Mouse (Mus musculus) thymus, adult 18-20 months (tissue): ENCODE measurements around the gene Hoxb5.

Experiments used
- DNase-seq, 2 experiments: peaks; one replicate each; pipeline ENCODE4 v3.0.0; 2022; ENCODE audit warnings: mixed read lengths in 2 of 2

Hoxb5 gene

DNA sequence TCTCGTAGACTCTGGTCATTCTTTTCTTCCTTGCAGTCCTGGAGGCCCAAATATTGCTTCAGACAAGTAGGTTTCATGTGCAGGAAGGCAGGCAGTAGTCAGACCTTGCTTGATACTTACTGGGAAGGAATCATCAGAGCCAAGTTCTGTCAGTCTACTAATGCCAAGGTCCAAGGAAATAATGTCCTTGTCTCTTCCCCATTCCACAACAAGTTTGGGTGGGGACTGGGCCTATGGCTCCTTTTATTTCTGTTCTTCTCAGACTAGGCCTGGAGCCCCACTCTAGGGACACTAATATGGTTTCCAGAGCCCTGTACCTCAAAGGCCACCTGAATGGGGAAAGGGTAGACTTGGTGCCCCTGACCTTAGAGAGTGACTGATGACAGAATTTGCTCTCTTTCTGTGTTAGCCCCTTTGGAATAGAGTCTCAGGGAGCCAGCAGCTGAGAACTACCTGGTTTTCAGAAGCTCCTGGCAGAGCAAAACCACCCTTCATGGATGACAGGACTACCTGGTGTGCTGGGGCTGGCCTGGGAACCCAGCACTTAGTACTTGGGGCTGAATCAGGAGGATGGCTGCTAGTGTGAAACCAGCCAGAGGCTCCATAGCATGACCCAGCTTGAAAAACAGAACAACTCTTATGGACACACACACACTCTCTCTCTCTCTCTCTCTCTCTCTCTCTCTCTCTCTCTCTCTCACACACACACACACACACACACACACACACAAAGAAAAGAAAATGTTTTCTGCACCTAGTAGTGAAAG, 14.5 kb upstream of the Hoxb5 start:
- no peak for DNase-seq

DNA sequence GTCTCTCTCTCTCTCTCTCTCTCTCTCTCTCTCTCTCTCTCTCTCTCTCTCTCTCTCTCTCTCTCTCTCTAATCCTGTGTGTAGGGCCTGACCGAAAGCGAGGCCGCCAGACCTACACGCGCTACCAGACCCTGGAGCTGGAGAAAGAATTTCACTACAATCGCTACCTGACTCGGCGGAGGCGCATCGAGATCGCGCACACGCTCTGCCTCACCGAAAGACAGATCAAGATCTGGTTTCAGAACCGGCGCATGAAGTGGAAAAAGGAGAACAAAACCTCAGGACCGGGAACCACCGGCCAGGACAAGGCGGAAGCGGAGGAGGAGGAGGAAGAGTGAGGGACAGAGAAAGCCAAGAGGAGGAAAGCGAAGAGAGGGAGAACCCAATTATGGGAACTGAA, 13.8 kb upstream of the Hoxb5 start:
- no peak for DNase-seq

DNA sequence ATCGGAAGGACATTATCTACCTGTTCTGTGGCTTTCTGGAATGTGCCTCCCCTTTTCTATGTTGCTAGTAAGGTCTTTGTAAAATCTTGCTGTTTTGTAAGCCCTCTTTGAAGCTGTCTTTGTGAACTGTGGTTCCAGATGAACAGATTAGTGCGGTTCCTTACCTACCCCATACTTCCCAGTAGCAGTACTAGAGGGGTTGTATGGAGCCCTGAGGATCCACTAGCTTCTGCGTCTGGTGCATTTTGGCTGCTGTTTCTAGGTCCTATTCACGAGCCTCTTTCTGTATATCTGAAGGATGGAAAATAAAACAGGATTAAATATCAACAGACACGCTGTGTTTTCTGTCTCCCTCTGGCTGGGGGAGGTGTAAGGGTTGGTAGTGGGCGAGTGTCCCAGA, 13.3 kb upstream of the Hoxb5 start:
- no peak for DNase-seq

DNA sequence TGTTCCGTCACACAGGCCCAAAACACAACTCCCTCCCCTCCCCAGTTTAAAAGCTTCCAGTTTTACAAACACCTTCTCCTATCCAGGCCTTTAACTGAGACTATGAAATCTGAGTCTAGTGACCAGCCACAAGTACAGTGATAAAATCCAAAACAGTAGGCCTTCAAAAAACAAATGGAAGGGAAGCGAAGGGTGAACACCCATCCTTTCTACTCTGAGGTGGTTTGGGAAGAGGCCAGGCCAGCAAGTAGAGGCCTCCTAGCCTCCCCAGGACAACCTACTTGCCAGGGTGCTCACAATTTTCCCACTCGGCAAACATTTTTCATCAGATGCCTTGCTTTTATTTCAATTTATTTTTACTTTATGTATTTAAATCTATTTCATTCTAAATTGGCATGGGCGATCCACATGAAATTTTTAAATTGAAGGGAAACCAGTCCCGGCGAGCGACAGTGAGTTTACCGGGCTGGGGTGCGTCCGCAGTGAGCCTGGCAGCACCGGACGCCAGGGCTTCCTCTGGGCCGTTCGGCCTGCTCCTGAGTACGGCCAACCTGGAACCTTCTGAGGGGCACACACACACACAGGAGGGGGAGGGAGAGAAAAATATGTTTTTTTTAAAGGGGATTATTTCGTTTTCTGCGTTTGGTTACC, 12.3 kb upstream of the Hoxb5 start:
- no peak for DNase-seq

DNA sequence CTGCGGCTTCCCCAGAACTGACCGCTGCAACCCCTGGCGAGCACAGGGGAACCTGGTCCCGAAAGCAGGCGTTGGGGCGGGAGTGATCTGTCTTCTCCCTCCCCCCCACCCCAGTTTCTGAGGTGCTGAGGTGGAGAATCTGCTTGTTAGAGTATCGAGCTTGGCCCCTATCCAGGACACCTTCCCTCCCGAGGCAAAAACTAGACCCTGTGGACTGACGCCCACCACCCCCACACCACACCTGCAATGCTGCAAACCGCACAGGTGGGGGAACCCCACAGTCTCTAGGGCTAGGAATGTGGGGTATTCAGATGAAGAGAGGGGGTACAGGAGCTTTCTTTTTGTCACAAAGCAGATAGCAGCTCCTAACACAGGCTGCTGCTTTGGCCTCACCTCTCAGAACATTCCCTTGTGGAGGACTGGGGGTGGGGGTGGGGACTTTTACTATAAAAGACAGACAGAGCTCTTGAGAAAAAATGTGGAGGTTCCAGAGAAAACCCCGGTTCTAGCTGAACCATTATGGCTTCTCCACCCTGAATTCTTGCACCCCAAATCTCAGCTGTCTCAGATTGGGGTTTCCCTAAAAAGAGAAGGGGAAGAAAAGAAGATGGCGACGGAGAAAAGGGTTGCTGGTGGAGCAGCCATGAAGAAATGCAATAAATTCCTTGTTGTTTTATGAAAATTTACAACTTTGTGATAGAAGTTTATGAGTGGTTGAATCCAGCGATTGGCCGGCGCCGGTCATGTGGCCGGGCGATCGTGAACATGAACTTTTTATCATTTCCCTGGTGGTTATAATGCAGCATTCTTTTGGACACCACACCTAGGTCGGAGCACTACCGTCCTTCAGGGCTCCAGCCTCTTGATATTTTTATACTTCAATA, 11.2 kb upstream of the Hoxb5 start, which contains the start of gene Hoxb6:
Gene Hoxb6 (plus strand): TSS at position 796 of the 884 bp plus-strand sequence.
- no peak for DNase-seq

DNA sequence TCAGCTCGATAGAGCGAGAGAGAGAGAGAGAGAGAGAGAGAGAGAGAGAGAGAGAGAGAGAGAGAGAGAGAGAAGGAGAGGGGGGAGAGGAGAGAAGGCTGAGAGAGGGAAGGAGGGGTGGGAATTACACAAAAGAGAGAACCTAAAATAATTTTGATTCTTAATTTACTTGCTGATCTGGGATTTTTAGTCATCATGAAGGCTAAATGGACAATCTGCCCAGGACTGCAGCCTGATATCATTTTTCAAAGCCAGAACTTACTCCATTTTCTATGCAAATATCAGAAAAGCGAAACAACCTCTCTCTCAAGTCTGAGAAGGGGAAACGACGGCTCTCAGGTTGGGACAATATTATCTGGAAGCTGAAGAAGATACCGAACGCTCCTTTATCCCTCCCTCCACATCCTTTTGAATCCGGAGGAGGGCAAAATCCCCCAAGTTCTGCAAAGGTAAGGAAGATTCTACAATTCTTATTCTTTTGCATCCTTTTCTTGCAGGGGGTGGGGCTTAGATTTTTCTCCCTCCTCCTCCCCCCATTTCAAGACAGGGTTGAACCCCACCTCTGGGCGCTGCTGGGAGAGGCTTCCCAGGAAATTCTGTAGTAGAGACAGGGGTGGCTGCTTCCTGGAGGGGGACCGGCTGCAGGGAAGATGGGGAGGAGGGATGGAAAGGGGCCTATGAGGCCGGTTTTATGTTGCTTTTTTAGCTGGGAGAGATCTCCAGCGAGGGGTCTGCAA, 10.4 kb upstream of the Hoxb5 start:
- no peak for DNase-seq

DNA sequence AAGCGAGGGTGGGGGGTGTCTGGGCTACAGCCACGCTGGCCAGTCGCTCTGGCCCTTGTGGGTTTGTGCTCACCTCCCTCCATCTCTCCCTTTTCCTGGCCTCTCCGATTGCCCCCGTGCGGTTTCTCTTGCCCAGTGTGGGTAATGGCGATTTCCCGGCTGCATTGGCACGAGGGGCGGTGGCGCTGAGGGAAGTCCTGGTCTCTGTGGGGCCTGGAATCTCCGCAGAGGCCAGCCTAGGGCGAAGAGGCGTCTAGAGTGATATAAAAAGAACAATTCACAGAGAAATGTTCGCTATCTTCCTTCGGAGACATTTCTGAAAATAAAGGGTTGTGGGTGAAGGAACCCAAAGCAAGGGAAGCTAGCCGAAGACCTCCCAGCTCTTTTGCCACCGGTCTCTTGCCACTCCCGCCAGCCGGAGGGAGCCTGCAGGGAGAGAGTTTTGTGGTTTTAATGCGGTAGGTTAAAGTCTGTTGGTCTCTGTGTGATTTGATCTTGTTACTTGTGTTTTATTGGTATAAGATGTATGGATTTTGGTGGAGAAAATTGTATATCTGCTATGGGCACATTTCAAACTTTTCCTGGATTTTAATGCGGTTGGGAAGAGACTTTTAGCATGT, 9.7 kb upstream of the Hoxb5 start:
- no peak for DNase-seq

DNA sequence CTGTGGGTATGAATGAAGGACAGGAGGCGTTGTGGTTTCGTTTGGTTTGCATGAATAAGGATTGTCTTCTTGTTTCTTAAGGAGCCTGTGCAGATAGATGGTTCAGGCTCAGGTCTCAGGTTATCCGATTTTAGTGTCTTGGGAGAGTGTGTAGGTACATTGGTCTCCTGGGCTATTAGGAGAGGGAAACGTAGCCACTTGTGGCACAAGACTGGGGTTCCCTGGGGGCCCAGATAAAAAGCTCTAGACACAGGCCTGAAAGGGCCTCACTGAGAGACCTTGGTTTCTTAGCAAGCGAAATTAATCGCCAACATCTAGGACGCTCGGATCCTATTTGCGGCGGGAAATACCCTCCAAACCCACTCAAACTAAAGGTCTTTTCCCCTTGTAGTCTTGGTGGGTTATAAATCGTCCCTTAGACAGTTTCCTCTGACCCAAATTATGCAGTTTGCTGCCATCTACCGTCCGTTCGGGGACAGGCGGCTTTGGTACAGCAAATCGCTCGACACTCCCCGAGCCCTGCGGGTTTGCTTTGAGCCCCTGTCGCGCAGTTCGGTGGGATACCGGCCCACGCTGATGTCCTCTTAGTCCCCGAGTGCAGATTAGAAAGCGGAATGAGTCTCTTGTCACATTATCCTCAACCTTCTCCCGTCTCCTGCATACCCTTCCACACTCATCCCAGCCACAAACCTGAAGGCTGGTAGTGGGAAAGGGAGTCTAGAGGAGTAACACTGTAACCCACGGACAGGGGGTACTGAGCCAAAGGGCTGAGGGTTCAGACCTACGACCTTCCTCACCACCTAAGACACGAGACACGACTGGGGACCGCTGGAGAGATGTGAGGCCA, 8.7 kb upstream of the Hoxb5 start:
- DNase-seq = peak; percentile 33 to 45

DNA sequence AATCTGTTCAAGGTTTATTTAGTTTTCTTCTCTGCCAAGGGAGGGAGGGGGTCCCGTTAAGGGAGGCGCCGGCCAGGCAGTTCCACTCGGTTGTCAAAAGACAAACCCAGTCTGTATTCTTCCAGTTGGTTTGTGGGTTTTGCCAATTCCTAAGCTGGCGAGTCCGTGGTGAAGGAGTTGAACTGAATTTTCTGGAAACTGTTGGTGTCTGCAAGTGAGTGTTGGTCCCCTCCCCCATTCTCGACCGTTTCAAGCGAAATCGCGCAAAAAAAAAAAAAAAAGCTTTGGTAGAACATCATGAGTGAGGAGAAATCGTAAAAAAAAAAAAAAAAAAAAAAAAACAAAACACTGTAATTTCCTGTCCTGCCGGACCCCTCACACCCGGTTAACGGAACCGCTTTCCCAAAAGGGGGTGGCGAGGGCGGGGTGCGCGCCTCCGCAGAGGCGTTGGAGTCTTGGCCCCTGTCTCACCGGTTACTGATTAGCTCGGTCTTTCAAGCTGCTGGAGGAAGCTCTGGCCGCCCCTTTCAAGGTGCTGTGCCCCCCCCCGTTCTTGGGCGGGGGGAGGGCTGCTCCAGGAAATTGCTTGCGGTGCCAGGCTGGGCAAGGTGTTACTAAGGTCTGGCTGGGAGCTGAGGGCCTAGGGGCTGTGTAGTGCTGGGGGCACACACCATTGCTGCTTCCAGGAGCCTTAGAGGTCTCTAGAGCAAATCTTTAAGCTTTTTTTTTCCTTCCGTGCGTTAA, 7.9 kb upstream of the Hoxb5 start:
- no peak for DNase-seq

DNA sequence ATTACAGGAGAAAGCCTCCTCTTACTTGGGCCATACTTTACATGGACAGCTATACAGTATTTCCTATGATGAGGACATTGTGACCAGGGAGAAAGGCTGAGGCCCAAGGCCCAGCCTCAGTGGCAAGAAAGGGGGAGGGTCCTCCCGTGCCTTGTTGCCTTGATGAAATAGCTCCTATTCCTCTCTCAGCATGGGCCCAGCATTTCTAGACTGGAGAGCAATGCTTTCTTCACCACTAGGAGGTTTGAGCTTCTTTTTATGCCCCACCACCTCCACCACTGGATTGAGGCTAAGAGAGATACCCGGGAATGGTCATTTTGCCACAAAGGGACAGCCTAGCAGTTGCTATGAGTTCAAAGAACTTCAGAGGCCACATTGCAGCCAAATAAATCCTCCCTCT, 6.1 kb upstream of the Hoxb5 start:
- DNase-seq = no peak

DNA sequence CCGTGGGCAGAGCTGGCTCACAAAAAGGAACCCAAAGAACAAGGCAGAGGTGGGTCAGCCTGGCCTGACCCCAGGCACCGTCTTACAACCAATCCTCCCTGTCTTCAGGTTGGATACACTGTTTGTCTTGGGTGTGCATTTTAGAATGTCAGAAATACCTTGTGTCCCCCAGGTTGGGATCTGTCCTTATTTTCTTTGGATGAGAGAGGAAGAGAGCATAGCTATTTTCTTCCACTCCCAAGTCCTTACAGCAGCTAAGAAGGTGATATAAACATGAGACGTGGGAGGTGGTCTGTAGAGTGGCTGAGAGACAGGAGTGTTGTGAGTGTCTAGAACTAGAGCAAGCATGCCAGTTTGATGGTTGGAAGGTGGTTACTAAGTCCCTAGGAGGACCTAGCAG, 5.7 kb upstream of the Hoxb5 start:
- no peak for DNase-seq

DNA sequence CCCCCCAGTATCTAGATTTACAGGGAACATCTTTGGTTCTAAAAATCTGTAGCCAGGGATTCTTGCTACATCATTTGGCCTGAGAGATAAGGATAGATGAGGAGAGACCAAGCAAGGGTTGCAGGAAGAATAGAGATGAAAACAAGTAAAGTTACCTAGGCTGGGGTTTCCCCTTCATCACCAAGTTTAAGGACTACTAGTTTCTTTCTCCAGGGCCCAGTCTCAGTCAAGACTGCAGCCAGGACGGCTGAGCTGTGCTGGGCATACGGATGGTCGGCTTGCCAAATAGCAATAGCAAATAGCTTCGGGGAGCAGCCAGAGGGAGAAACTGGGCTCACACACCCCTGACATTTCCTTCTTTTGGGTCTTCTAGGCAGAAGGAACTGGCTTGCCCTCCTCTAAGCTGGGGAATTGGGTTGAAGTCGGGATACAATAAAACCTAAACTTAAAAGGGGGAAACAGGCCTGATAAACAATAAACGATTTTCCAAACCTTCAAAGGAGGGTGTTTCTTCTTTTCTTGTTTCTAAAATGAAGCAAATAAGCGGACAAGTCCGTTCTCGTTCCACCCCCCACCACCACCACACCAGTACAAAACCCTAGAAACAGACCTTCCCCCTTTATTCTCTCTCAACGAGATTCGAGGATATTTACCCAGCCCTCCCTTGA, 5.0 kb upstream of the Hoxb5 start:
- DNase-seq = no peak

DNA sequence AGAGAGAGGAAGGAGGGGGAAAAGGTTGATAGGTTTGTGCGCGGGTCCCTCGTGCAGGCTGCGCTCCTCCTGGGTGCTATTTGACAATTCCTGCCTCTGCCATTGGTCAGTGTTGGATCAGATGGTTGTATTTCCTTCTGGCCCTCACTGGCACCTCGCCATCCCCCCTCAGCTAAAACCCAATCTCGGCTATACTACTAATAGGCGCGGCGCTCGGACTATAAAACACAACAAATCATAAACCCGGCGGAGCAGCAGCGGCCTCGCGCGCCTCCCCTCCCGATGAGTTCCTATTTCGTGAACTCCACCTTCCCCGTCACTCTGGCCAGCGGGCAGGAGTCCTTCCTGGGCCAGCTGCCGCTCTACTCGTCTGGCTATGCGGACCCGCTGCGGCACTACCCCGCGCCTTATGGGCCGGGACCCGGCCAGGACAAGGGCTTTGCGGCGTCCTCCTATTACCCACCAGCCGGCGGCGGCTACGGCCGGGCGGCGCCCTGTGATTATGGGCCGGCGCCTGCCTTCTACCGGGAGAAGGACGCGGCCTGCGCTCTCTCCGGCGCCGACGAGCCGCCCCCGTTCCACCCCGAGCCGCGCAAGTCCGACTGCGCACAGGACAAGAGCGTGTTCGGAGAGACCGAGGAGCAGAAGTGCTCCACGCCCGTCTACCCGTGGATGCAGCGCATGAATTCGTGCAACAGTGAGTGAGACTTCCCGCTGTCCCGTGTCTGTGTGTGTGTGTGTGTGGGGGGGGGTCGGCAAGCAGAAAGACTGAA, 4.1 kb upstream of the Hoxb5 start:
- no peak for DNase-seq

DNA sequence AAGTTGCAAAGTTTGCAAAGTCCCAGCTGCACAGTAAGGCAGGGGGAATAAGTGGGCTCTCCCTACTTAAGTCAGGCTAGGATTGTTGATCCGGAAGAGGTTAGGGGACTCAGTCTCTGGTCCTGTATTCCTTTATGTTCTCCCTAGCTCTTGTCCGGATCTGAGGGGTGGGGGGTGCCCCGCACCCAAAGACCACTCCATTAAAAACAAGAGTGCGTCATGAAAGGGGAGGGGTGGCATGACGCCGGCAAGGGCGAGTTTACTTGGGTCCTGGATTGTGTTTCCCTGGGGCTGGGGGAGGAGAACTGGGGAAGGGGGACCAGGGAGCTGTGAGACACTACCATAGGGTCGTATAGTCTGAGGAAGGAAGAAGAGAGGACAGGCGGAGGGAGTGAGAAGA, 3.4 kb upstream of the Hoxb5 start:
- DNase-seq = no peak

DNA sequence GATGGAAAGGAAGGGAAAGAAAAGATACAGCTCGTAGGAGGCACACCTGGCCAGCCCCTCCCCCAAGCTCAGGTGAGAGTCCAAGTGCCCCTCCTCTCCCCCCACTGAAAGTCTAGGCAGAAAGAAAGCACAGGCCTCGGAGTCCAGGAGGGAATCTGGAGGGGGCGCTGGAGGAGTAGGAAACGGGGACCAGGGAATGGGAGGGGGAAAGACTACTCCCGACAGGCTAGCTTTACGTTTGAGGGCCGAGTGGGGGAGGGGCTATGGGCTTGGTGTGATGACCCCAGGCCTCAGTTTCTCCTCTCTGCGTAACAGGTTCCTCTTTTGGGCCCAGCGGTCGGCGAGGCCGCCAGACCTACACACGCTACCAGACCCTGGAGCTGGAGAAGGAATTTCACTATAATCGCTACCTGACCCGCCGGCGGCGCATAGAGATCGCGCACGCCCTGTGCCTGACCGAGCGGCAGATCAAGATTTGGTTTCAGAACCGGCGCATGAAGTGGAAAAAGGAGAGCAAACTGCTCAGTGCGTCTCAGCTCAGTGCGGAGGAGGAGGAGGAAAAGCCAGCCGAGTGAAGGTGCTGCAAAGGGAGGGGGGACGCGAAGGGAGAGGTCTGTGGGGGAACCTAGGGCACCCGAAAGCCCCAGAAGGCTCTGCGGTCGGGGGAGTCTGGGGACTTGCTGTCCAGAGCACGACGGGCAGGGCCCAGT, 2.6 kb upstream of the Hoxb5 start:
- DNase-seq = no peak

DNA sequence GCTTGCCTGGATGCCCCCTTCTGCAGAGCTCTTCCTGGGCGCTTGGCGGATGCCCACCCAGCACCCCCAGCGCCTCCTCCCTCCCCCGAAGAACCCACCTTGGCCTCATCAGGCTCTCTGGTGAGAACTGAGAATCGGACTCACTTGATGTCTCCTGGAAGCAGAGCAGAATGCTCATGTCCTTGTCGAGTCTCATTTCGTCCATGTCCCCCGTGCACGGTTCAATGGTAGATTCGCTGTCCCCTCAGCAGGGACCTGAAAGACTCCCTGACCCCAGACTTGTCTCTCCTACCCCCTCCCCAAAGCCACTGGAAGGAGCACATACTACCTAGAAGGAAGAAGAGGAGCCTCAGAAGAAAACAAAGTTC, 2.1 kb upstream of the Hoxb5 start:
- DNase-seq = no peak

DNA sequence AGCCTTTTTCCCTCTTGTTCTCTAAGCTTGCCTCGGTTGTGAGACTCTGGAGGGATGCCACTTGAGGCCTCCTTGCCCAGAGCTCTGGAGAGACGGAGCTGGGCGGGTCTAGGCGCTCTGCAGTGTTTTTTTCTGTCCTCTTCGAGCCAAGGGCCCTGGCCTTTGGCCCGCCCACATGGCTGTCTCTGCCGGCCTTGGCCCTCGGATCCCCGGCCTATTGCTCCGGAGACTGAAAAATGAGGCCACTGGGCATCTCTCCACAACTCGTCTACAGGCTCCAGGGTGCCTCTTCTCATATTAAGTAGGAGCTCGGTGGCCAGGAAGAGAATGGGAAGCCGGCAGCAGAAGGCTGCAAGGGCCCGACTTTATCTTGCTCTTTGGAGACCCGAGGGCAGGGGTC, 1.3 kb upstream of the Hoxb5 start:
- DNase-seq = no peak

DNA sequence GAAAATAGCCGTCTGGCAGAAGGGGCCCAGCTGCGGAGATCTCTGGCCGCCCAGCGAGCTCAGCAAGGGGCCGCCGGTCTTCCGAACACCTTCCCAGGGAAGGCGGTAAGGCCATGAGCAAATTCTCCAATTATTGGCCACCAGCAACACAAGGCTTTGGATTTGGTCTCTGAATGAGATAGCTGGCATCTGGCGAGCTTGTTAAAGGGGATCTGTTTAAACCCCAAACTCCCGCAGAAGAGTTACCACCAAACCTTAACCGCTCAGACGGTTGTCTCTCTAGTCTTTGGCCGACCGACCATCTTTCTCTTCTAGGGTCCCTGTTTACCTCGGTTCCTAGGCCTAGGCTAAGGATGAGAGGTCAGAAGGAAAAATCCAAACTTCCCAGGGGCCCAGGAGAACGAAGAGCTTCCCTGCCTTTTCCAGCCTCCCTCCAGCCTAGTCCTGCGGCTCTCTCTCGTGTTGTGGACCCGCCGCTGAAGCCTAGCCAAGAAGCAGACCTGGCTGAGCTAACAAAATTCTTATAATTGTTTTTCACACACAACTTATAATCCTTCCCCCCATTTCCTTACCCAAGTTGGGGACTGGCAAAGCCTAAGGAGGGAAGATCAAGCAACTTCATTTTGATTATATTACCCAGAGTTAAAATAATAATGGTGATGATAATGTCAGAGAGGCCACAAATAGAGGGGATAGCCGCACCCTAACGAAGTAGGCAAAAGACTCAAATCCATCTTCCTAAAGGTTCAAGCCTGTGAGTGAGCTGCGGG, 570 bp upstream of the Hoxb5 start:
- DNase-seq = no peak
